Mouse (Mus musculus) liver, adult 2 months (tissue): ENCODE results near the gene Mipep.

Source experiments
- CTCF ChIP-seq: fragments of 200-500 bp; IDR thresholded peaks from 2 replicates; pipeline ENCODE4 v1.5.1; 2011; ENCODE audit warnings: low read depth, low read length, control low read depth
- POLR2A ChIP-seq: fragments of 200-500 bp; IDR thresholded peaks from 2 replicates; pipeline ENCODE4 v1.6.1; 2011; ENCODE audit warnings: low read length, control low read depth; ENCODE audit not compliant: insufficient read depth; ENCODE audit errors: extremely low read depth

GRCm38 (mm10) chr14:60836709-60837108 is 52.3 kb downstream of the Mipep start:
- TF ChIP-seq POLR2A (no peak), CTCF (no peak)
